12 mouse cellular contexts compared by ENCODE assay signal in the genomic region with DNA sequence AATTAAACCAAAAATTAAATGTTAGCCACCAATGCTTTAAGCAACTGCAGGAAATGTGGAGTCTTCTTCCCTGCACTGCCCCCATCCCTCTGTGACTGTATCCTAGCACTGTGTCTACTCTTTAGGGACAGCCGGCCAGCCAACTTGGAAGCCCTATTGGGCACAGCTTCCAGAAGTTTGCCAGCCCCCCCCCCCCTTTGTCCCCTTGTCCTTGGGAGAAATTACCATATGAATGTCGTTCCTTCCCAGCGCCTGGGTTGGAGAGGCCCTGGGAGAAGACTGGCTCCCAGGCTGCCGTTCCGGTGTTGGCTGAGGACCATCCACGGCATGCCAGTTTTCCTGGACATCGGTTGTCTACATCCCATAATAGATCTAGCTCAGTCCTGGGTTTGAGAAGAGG.
DNase-seq lines count a peak whose midpoint lies in the region; ATAC-seq and TF ChIP-seq lines count a peak whose summit lies in the region.
"Had no signal": no experiment of that assay in that cellular context is flagged by ENCODE, and none has a peak within 500 bp of the region (broad histone marks: within the 10 kb centered on the region; RNA-seq: fewer than 3 reads in every experiment).

No protein-coding gene starts in this region.

- no peak overlapping the region for H3K4me3 ChIP-seq in heart, embryonic 13.5 days
- no peak overlapping the region for H3K4me3 ChIP-seq in forebrain, postnatal 0 days (ENCODE audit: low read depth, low read length)
- no peak overlapping the region for H3K4me3 ChIP-seq in midbrain, embryonic 15.5 days
- no peak overlapping the region for H3K4me3 ChIP-seq in kidney, embryonic 14.5 days (ENCODE audit: low read length)
- H3K4me3 ChIP-seq: limb, embryonic 13.5 days had no signal

- H3K27me3 ChIP-seq in heart, embryonic 13.5 days (replicated peaks), result no peaks in the 10 kb centered on the region
- no peaks in the 10 kb centered on the region for H3K27me3 ChIP-seq in forebrain, postnatal 0 days (ENCODE audit: insufficient read depth, low read length)
- H3K27me3 ChIP-seq in midbrain, embryonic 15.5 days (replicated peaks), result no peaks in the 10 kb centered on the region
- no peaks in the 10 kb centered on the region for H3K27me3 ChIP-seq in kidney, embryonic 14.5 days (ENCODE audit: control insufficient read depth, insufficient read depth, low read length)
- H3K27me3 ChIP-seq: limb, embryonic 13.5 days had no signal

- 0 out of 2 replicates have a peak, but pooled peaks cover 3% of the 10 kb centered on the region for H3K36me3 ChIP-seq in heart, embryonic 13.5 days
- no peaks in the 10 kb centered on the region for H3K36me3 ChIP-seq in forebrain, postnatal 0 days (ENCODE audit: insufficient read depth)
- H3K36me3 ChIP-seq in midbrain, embryonic 15.5 days (replicated peaks), result no peaks in the 10 kb centered on the region
- 0 out of 2 replicates have a peak, but pooled peaks cover 2% of the 10 kb centered on the region for H3K36me3 ChIP-seq in kidney, embryonic 14.5 days (ENCODE audit: control insufficient read depth, insufficient read depth, low read length)

- no peak for DNase-seq in heart, postnatal 10 days
- peak; percentile 94 for DNase-seq in brain, embryonic 14.5 days (ENCODE audit: low read depth)
- peak; percentile 58 for DNase-seq in forebrain, postnatal 0 days
- DNase-seq in thymus, postnatal 4 days, result no peak
- no peak for DNase-seq in spleen, postnatal 36 days (ENCODE audit: low spot score in 2 of 2)
- DNase-seq: gastrocnemius, postnatal 25 days; kidney, postnatal 4 days had no signal

- H3K27ac ChIP-seq in heart, embryonic 13.5 days (replicated peaks), result peak overlapping the region; percentile 24; the same call in 1 of the 2 replicates
- H3K27ac ChIP-seq in forebrain, postnatal 0 days (ENCODE audit: low read depth, low read length), result peak overlapping the region; percentile 64
- peak overlapping the region; percentile 71 for H3K27ac ChIP-seq in midbrain, embryonic 15.5 days
- no peak overlapping the region for H3K27ac ChIP-seq in kidney, embryonic 14.5 days (ENCODE audit: low read depth, low read length)
- H3K27ac ChIP-seq: limb, embryonic 13.5 days had no signal

- ATAC-seq in heart, embryonic 13.5 days (ENCODE audit: extremely low read depth, insufficient number of reproducible peaks, low FRiP score, low TSS enrichment), result no peak
- ATAC-seq in forebrain, postnatal 0 days, result peak; percentile 67
- ATAC-seq in midbrain, embryonic 15.5 days (replicated peaks), result no peak; the same call in 1 of the 2 replicates
- ATAC-seq in kidney, embryonic 14.5 days (ENCODE audit: low FRiP score, low TSS enrichment), result no peak
- ATAC-seq: lung, postnatal 0 days had no signal

- H3K4me1 ChIP-seq in heart, embryonic 13.5 days, result peaks cover 91% of the 10 kb centered on the region
- peaks cover 14% of the 10 kb centered on the region; the same call in 1 of the 2 replicates for H3K4me1 ChIP-seq in forebrain, postnatal 0 days (ENCODE audit: insufficient read depth)
- peaks cover 71% of the 10 kb centered on the region for H3K4me1 ChIP-seq in midbrain, embryonic 15.5 days
- peaks cover 39% of the 10 kb centered on the region for H3K4me1 ChIP-seq in kidney, embryonic 14.5 days (ENCODE audit: control insufficient read depth, insufficient read depth, low read length)

- 54% methylated on average over 7 of the region's 7 CpGs for WGBS in heart, embryonic 13.5 days
- 5% methylated on average over 7 of the region's 7 CpGs for WGBS in forebrain, postnatal 0 days
- WGBS in midbrain, embryonic 15.5 days, result 14% methylated on average over 7 of the region's 7 CpGs
- 63% methylated on average over 7 of the region's 7 CpGs for WGBS in kidney, embryonic 14.5 days

- H3K4me2 ChIP-seq in heart, embryonic 13.5 days, result no peak overlapping the region
- H3K4me2 ChIP-seq in forebrain, postnatal 0 days (ENCODE audit: low read depth), result no peak overlapping the region
- H3K4me2 ChIP-seq in midbrain, embryonic 15.5 days, result no peak overlapping the region
- H3K4me2 ChIP-seq in kidney, embryonic 14.5 days (replicated peaks; ENCODE audit: low read depth, low read length), result no peak overlapping the region
- H3K4me2 ChIP-seq: limb, embryonic 13.5 days had no signal

- no peaks in the 10 kb centered on the region for H3K9me3 ChIP-seq in heart, embryonic 13.5 days
- no peaks in the 10 kb centered on the region for H3K9me3 ChIP-seq in forebrain, postnatal 0 days (ENCODE audit: low read length)
- no peaks in the 10 kb centered on the region for H3K9me3 ChIP-seq in midbrain, embryonic 15.5 days
- no peaks in the 10 kb centered on the region for H3K9me3 ChIP-seq in kidney, embryonic 14.5 days (ENCODE audit: control insufficient read depth, low read length)
- H3K9me3 ChIP-seq: limb, embryonic 13.5 days had no signal

- no peak for TF ChIP-seq CTCF in brain, embryonic 14.5 days (IDR thresholded peaks at IDR 0.05; ENCODE audit: borderline replicate concordance, extremely low read depth, insufficient read depth, insufficient read length)
- no peak for TF ChIP-seq CTCF in forebrain, postnatal 0 days (IDR thresholded peaks at IDR 0.05; ENCODE audit: low read depth)

- intact Hi-C loops in heart, postnatal 10 days (cut with DNase I), result no loop called here

- no peak for TF ChIP-seq POLR2A in brain, embryonic 14.5 days (IDR thresholded peaks at IDR 0.05; ENCODE audit: borderline replicate concordance, extremely low read depth, insufficient read depth, insufficient read length, poor library complexity, severe bottlenecking)

- H3K9ac ChIP-seq in heart, embryonic 13.5 days, result no peak overlapping the region; the same call in 1 of the 2 replicates
- no peak overlapping the region for H3K9ac ChIP-seq in forebrain, postnatal 0 days
- no peak overlapping the region for H3K9ac ChIP-seq in midbrain, embryonic 15.5 days
- no peak overlapping the region for H3K9ac ChIP-seq in kidney, embryonic 14.5 days (ENCODE audit: low read depth, low read length)
- H3K9ac ChIP-seq: limb, embryonic 13.5 days had no signal

Comparison
In these comparisons a context has a peak if more than half of its experiments do, and no peak if none do; other contexts are left out.
1. DNase-seq: peak in brain, embryonic 14.5 days (single experiment) and forebrain, postnatal 0 days (single experiment); none in heart, postnatal 10 days (0 of 2), thymus, postnatal 4 days (single experiment) and spleen, postnatal 36 days (0 of 2).